Mouse (Mus musculus) neural tube, embryonic 12.5 days (tissue): Measurements from ENCODE around the gene Gm10663. TPM values are rescaled to one million over a fixed set of nuclear protein-coding genes. Genes with fewer than 3 reads are reported as not detected.

Source experiments
- ATAC-seq: fragments of 200-750 bp; cut with Nextera tagmentation; 2 replicates; pipeline ENCODE4 v1.8.0; 2017; ENCODE audit warnings: low read depth, mild to moderate bottlenecking, moderate TSS enrichment, moderate library complexity; ENCODE audit not compliant: low FRiP score
- H3K27ac ChIP-seq: fragments of 300-500 bp; sonication (generic); 2 replicates; pipeline ENCODE4 v1.5.1; 2016
- H3K27me3 ChIP-seq: fragments of 300-500 bp; sonication (generic); replicated peaks from 2 replicates; pipeline ENCODE4 v1.6.1; 2016; ENCODE audit warnings: mild to moderate bottlenecking
- H3K36me3 ChIP-seq: fragments of 300-500 bp; sonication (generic); 2 replicates; pipeline ENCODE4 v1.6.1; 2016; ENCODE audit warnings: mild to moderate bottlenecking
- H3K4me1 ChIP-seq: fragments of 300-500 bp; sonication (generic); 2 replicates; pipeline ENCODE4 v1.6.1; 2016
- H3K4me2 ChIP-seq: fragments of 300-500 bp; sonication (generic); replicated peaks from 2 replicates; pipeline ENCODE4 v1.6.1; 2016; ENCODE audit warnings: mild to moderate bottlenecking
- H3K4me3 ChIP-seq: fragments of 300-500 bp; sonication (generic); 2 replicates; pipeline ENCODE4 v1.5.1; 2016
- H3K9ac ChIP-seq: fragments of 300-500 bp; sonication (generic); 2 replicates; pipeline ENCODE4 v1.6.1; 2016; ENCODE audit warnings: mild to moderate bottlenecking
- H3K9me3 ChIP-seq: fragments of 300-500 bp; sonication (generic); 2 replicates; pipeline ENCODE4 v1.6.1; 2016; ENCODE audit warnings: mild to moderate bottlenecking
- WGBS: fragments of 180-500 bp; shearing (Covaris S2); methylation state at CpG from one replicate; pipeline ENCODE4 v1.1.7; 2016; 5-methylcytosine and 5-hydroxymethylcytosine counted together
- polyA plus RNA-seq: library from polyadenylated mRNA; unstranded; fragments of >200 nt; fragmentation: Nextera tagmentation; extraction: Ambion mirVana; gene quantifications from 2 replicates; pipeline ENCODE4 v1.2.1, GENCODE M21; 2016

Gene Gm10663
- polyA plus RNA-seq, 1 experiment from 2014 or later: not detected

GRCm38 (mm10) chr8:65053968-65054367 lies 20.9 kb upstream of the Gm10663 start:
- H3K4me2 ChIP-seq: no peak overlapping the region
- no peaks in the 10 kb centered on the region for H3K36me3 ChIP-seq
- no peaks in the 10 kb centered on the region for H3K9me3 ChIP-seq
- no peak overlapping the region for H3K9ac ChIP-seq
- WGBS: 36% methylated on average over 5 of the region's 5 CpGs
- no peak overlapping the region for H3K27ac ChIP-seq
- H3K27me3 ChIP-seq: no peaks in the 10 kb centered on the region
- H3K4me1 ChIP-seq: 0 out of 2 replicates have a peak, but pooled peaks cover 7% of the 10 kb centered on the region
- peak; percentile 48; the same call in 1 of the 2 replicates for ATAC-seq
- no peak overlapping the region for H3K4me3 ChIP-seq

GRCm38 (mm10) chr8:65056722-65057121 lies 18.1 kb upstream of the Gm10663 start:
- no peak for ATAC-seq

GRCm38 (mm10) chr8:65062195-65062594 lies 12.6 kb upstream of the Gm10663 start:
- Histone ChIP-seq H3K4me1 (no peaks in the 10 kb centered on the region), H3K9me3 (no peaks in the 10 kb centered on the region), H3K27ac (no peak overlapping the region), H3K27me3 (no peaks in the 10 kb centered on the region), H3K4me3 (no peak overlapping the region), H3K36me3 (no peaks in the 10 kb centered on the region), H3K4me2 (no peak overlapping the region), H3K9ac (no peak overlapping the region)
- 68% methylated on average over 4 of the region's 4 CpGs for WGBS
- ATAC-seq: no peak

More at GRCm38 (mm10) chr8:65056722-65057121, 18.1 kb upstream of the Gm10663 start:
- H3K27me3 ChIP-seq: no peaks in the 10 kb centered on the region
- H3K4me2 ChIP-seq: no peak overlapping the region
- no peaks in the 10 kb centered on the region for H3K36me3 ChIP-seq
- no peak overlapping the region for H3K9ac ChIP-seq
- no peak overlapping the region for H3K27ac ChIP-seq
- 90% methylated on average over 4 of the region's 4 CpGs for WGBS
- no peaks in the 10 kb centered on the region for H3K9me3 ChIP-seq
- no peak overlapping the region for H3K4me3 ChIP-seq
- 0 out of 2 replicates have a peak, but pooled peaks cover 7% of the 10 kb centered on the region for H3K4me1 ChIP-seq

GRCm38 (mm10) chr8:65064071-65064470 lies 10.8 kb upstream of the Gm10663 start:
- 34% methylated on average over 2 of the region's 2 CpGs for whole genome bisulfite sequencing
- H3K9ac ChIP-seq: no peak overlapping the region
- no peak for ATAC-seq
- no peak overlapping the region for H3K4me2 ChIP-seq
- no peak overlapping the region for H3K4me3 ChIP-seq
- H3K27ac ChIP-seq: no peak overlapping the region
- H3K4me1 ChIP-seq: 0 out of 2 replicates have a peak, but pooled peaks cover 2% of the 10 kb centered on the region
- H3K9me3 ChIP-seq: no peaks in the 10 kb centered on the region
- H3K27me3 ChIP-seq: no peaks in the 10 kb centered on the region
- H3K36me3 ChIP-seq: no peaks in the 10 kb centered on the region

GRCm38 (mm10) chr8:65065622-65066021 lies 9.2 kb upstream of the Gm10663 start:
- H3K4me1 ChIP-seq: 0 out of 2 replicates have a peak, but pooled peaks cover 2% of the 10 kb centered on the region
- no peak overlapping the region for H3K4me3 ChIP-seq
- no peaks in the 10 kb centered on the region for H3K36me3 ChIP-seq
- no peak for ATAC-seq
- H3K9ac ChIP-seq: no peak overlapping the region
- H3K4me2 ChIP-seq: no peak overlapping the region
- 95% methylated on average over 3 of the region's 3 CpGs for WGBS
- H3K27ac ChIP-seq: no peak overlapping the region
- no peaks in the 10 kb centered on the region for H3K27me3 ChIP-seq
- H3K9me3 ChIP-seq: no peaks in the 10 kb centered on the region

GRCm38 (mm10) chr8:65067031-65067430 lies 7.8 kb upstream of the Gm10663 start:
- ATAC-seq: no peak
- H3K9ac ChIP-seq: no peak overlapping the region
- H3K27me3 ChIP-seq: no peaks in the 10 kb centered on the region
- no peaks in the 10 kb centered on the region for H3K9me3 ChIP-seq
- H3K36me3 ChIP-seq: no peaks in the 10 kb centered on the region
- 0 out of 2 replicates have a peak, but pooled peaks cover 2% of the 10 kb centered on the region for H3K4me1 ChIP-seq
- WGBS: 94% methylated on average over 4 of the region's 4 CpGs
- H3K27ac ChIP-seq: no peak overlapping the region
- no peak overlapping the region for H3K4me2 ChIP-seq
- no peak overlapping the region for H3K4me3 ChIP-seq

- peak; percentile 68 for ATAC-seq
- H3K27me3 ChIP-seq: no peaks in the 10 kb centered on the region
- no peak overlapping the region for H3K9ac ChIP-seq
- no peaks in the 10 kb centered on the region for H3K9me3 ChIP-seq
- peak overlapping the region; percentile 32; the same call in 1 of the 2 replicates for H3K4me2 ChIP-seq
- H3K4me3 ChIP-seq: no peak overlapping the region
- H3K27ac ChIP-seq: no peak overlapping the region
- 19% methylated on average over 10 of the region's 10 CpGs for WGBS
- H3K36me3 ChIP-seq: no peaks in the 10 kb centered on the region
- 0 out of 2 replicates have a peak, but pooled peaks cover 2% of the 10 kb centered on the region for H3K4me1 ChIP-seq
These were observed 7.0 kb upstream of the Gm10663 start for GRCm38 (mm10) chr8:65067694-65068472.

- peak overlapping the region; percentile 32; the same call in 1 of the 2 replicates for H3K4me2 ChIP-seq
- no peak overlapping the region for H3K4me3 ChIP-seq
- 0 out of 2 replicates have a peak, but pooled peaks cover 2% of the 10 kb centered on the region for H3K4me1 ChIP-seq
- H3K27ac ChIP-seq: no peak overlapping the region
- peak; percentile 64 for ATAC-seq
- 57% methylated on average over 4 of the region's 4 CpGs for WGBS
- no peaks in the 10 kb centered on the region for H3K9me3 ChIP-seq
- no peaks in the 10 kb centered on the region for H3K36me3 ChIP-seq
- H3K27me3 ChIP-seq: no peaks in the 10 kb centered on the region
- no peak overlapping the region for H3K9ac ChIP-seq
These were observed 6.4 kb upstream of the Gm10663 start for GRCm38 (mm10) chr8:65068473-65068819.

GRCm38 (mm10) chr8:65070996-65071395 lies 3.8 kb upstream of the Gm10663 start:
- Histone ChIP-seq H3K36me3 (no peaks in the 10 kb centered on the region), H3K4me1 (0 out of 2 replicates have a peak, but pooled peaks cover 2% of the 10 kb centered on the region), H3K27ac (no peak overlapping the region), H3K9ac (no peak overlapping the region), H3K4me3 (no peak overlapping the region), H3K4me2 (no peak overlapping the region), H3K27me3 (no peaks in the 10 kb centered on the region), H3K9me3 (no peaks in the 10 kb centered on the region)
- no peak for ATAC-seq
- WGBS: 52% methylated on average over 4 of the region's 4 CpGs

GRCm38 (mm10) chr8:65080731-65081130 lies 5.9 kb downstream of the Gm10663 start:
- WGBS: 89% methylated on average over 9 of the region's 9 CpGs
- no peaks in the 10 kb centered on the region for H3K27me3 ChIP-seq

GRCm38 (mm10) chr8:65085680-65086079 lies 10.8 kb downstream of the Gm10663 start:
- Histone ChIP-seq H3K9ac (no peak overlapping the region), H3K27me3 (no peaks in the 10 kb centered on the region), H3K4me1 (peaks cover 5% of the 10 kb centered on the region), H3K36me3 (no peaks in the 10 kb centered on the region), H3K27ac (no peak overlapping the region), H3K9me3 (no peaks in the 10 kb centered on the region), H3K4me3 (no peak overlapping the region), H3K4me2 (no peak overlapping the region)
- WGBS: 77% methylated on average over 2 of the region's 2 CpGs
- no peak for ATAC-seq

More at GRCm38 (mm10) chr8:65080731-65081130, 5.9 kb downstream of the Gm10663 start:
- Histone ChIP-seq H3K4me2 (no peak overlapping the region), H3K4me1 (no peaks in the 10 kb centered on the region), H3K27ac (no peak overlapping the region), H3K9me3 (no peaks in the 10 kb centered on the region), H3K36me3 (no peaks in the 10 kb centered on the region), H3K9ac (no peak overlapping the region), H3K4me3 (no peak overlapping the region)
- no peak for ATAC-seq

- 86% methylated on average over 8 of the region's 8 CpGs for WGBS
- ATAC-seq: no peak
These were observed 12.9 kb downstream of the Gm10663 start for GRCm38 (mm10) chr8:65087711-65088110.

More at GRCm38 (mm10) chr8:65087711-65088110, 12.9 kb downstream of the Gm10663 start:
- Histone ChIP-seq H3K9ac (no peak overlapping the region), H3K4me2 (no peak overlapping the region), H3K9me3 (no peaks in the 10 kb centered on the region), H3K4me1 (peaks cover 5% of the 10 kb centered on the region), H3K36me3 (no peaks in the 10 kb centered on the region), H3K27me3 (no peaks in the 10 kb centered on the region), H3K27ac (no peak overlapping the region), H3K4me3 (no peak overlapping the region)
